Comparison of ENCODE assay signal across 26 mouse cellular contexts in genomic region chr13:96936173-96936777, GRCm38 (mm10). TPM values are rescaled to one million over a fixed set of nuclear protein-coding genes. Genes with fewer than 3 reads are reported as not detected.
DNase-seq lines count a peak whose midpoint lies in the region; ATAC-seq and TF ChIP-seq lines count a peak whose summit lies in the region.
"Had no signal": no experiment of that assay in that cellular context is flagged by ENCODE, and none has a peak within 500 bp of the region (broad histone marks: within the 10 kb centered on the region; RNA-seq: fewer than 3 reads in every experiment).

No protein-coding gene starts in this region.

- no peaks in the 10 kb centered on the region; the same call in 1 of the 2 replicates for H3K4me1 ChIP-seq in kidney, adult 2 months (ENCODE audit: control insufficient read depth, insufficient read depth, low read length)
- H3K4me1 ChIP-seq in stomach, postnatal 0 days (replicated peaks; ENCODE audit: control insufficient read depth, insufficient read depth), result no peaks in the 10 kb centered on the region
- no peaks in the 10 kb centered on the region for H3K4me1 ChIP-seq in cerebellum, adult 2 months (ENCODE audit: control insufficient read depth, insufficient read depth, low read length)
- H3K4me1 ChIP-seq: limb, embryonic 12.5 days; liver, embryonic 15.5 days; stomach, embryonic 15.5 days had no signal

- H3K4me3 ChIP-seq in kidney, adult 2 months (ENCODE audit: insufficient read depth, low read depth, low read length), result no peak overlapping the region
- no peak overlapping the region for H3K4me3 ChIP-seq in stomach, postnatal 0 days (ENCODE audit: low read depth, low read length)
- H3K4me3 ChIP-seq in cerebellum, adult 2 months (replicated peaks; ENCODE audit: insufficient read depth, low read depth, low read length), result no peak overlapping the region
- H3K4me3 ChIP-seq: forebrain, embryonic 15.5 days; hindbrain, embryonic 10.5 days; limb, embryonic 12.5 days; liver, embryonic 15.5 days; stomach, embryonic 15.5 days had no signal

- TF ChIP-seq POLR2A in kidney, adult 2 months (IDR thresholded peaks at IDR 0.05; ENCODE audit: low read depth, low read length), result no peak
- no peak for TF ChIP-seq POLR2A in cerebellum, adult 2 months (IDR thresholded peaks at IDR 0.05; ENCODE audit: borderline replicate concordance, insufficient read depth, low read length)

- no peak; the same call in 1 of the 2 replicates for TF ChIP-seq CTCF in kidney, adult 2 months (conservative IDR thresholded peaks at IDR 0.05; ENCODE audit: insufficient read depth, insufficient read length, low read depth, low read length)
- 0 out of 2 replicates have a peak, but pooled peaks have one; percentile 10 for TF ChIP-seq CTCF in stomach, postnatal 0 days (IDR thresholded peaks at IDR 0.05; ENCODE audit: low read depth)
- TF ChIP-seq CTCF in cerebellum, adult 2 months (IDR thresholded peaks at IDR 0.05; ENCODE audit: borderline replicate concordance, insufficient read depth, low read depth, low read length), result no peak

- no peaks in the 10 kb centered on the region for H3K36me3 ChIP-seq in kidney, adult 2 months (ENCODE audit: control insufficient read depth, insufficient read depth, low read length)
- H3K36me3 ChIP-seq in stomach, postnatal 0 days (ENCODE audit: control insufficient read depth, insufficient read depth, low read length), result no peaks in the 10 kb centered on the region
- H3K36me3 ChIP-seq: forebrain, embryonic 15.5 days; hindbrain, embryonic 10.5 days; limb, embryonic 12.5 days; liver, embryonic 15.5 days; stomach, embryonic 15.5 days had no signal

- no peak overlapping the region for H3K27ac ChIP-seq in kidney, adult 2 months (ENCODE audit: insufficient read depth, low read depth, low read length)
- H3K27ac ChIP-seq in stomach, postnatal 0 days (replicated peaks), result no peak overlapping the region
- no peak overlapping the region for H3K27ac ChIP-seq in cerebellum, adult 2 months (ENCODE audit: insufficient read depth, low read length)
- H3K27ac ChIP-seq: forebrain, embryonic 15.5 days; hindbrain, embryonic 10.5 days; limb, embryonic 12.5 days; liver, embryonic 15.5 days; stomach, embryonic 15.5 days had no signal

- ATAC-seq in stomach, postnatal 0 days (ENCODE audit: low FRiP score, low TSS enrichment), result no peak
- no peak for ATAC-seq in erythroid progenitor cell, adult 5-6 weeks (replicated peaks; ENCODE audit: low FRiP score, poor library complexity, severe bottlenecking)
- ATAC-seq: CD4-positive, CD25-positive, alpha-beta regulatory T cell, adult 4 months; forebrain, embryonic 15.5 days; hindbrain, embryonic 16.5 days; midbrain, embryonic 16.5 days had no signal

- H3K4me2 ChIP-seq in stomach, postnatal 0 days (replicated peaks; ENCODE audit: low read depth), result no peak overlapping the region
- H3K4me2 ChIP-seq: forebrain, embryonic 15.5 days; limb, embryonic 12.5 days; liver, embryonic 15.5 days; lung, embryonic 14.5 days; midbrain, embryonic 11.5 days; stomach, embryonic 15.5 days had no signal

- intact Hi-C loops in left cerebral cortex, postnatal 25 days (cut with DNase I), result no loop called here

- no peaks in the 10 kb centered on the region for H3K9me3 ChIP-seq in stomach, postnatal 0 days (ENCODE audit: control insufficient read depth, low read length)
- H3K9me3 ChIP-seq: forebrain, embryonic 15.5 days; hindbrain, embryonic 10.5 days; limb, embryonic 12.5 days; liver, embryonic 15.5 days; stomach, embryonic 15.5 days had no signal

- no peak for TF ChIP-seq EP300 in stomach, postnatal 0 days (optimal IDR thresholded peaks at IDR 0.05)

- peak; percentile 59 for DNase-seq in kidney, adult 2 months
- DNase-seq in kidney, adult 18-20 months, result no peak
- peak; percentile 66 for DNase-seq in gonadal fat pad, adult 2 months (ENCODE audit: low read depth)
- DNase-seq in kidney, postnatal 10 days, result peak; percentile 35
- DNase-seq in stomach, postnatal 0 days (ENCODE audit: low spot score), result no peak
- no peak for DNase-seq in cerebellum, adult 2 months
- no peak for DNase-seq in left cerebral cortex, postnatal 25 days (ENCODE audit: low spot score in 2 of 2)
- DNase-seq: cerebellum, adult 8-10 months; cerebellum, postnatal 36 days; gastrocnemius, postnatal 25 days; heart, postnatal 14 days; lung, embryonic 14.5 days; right cerebral cortex, postnatal 25 days; thymus, adult 18-20 months; thymus, postnatal 25 days had no signal

- WGBS in kidney, adult 2 months, result 21% methylated on average over 6 of the region's 6 CpGs
- WGBS in stomach, postnatal 0 days, result 56% methylated on average over 6 of the region's 6 CpGs
- WGBS in cerebellum, adult 2 months, result 75% methylated on average over 6 of the region's 6 CpGs

- H3K27me3 ChIP-seq in kidney, adult 2 months (replicated peaks; ENCODE audit: control insufficient read depth, insufficient read depth, low read length), result no peaks in the 10 kb centered on the region
- H3K27me3 ChIP-seq in stomach, postnatal 0 days (ENCODE audit: control insufficient read depth, insufficient read depth, low read length), result no peaks in the 10 kb centered on the region
- H3K27me3 ChIP-seq in cerebellum, adult 2 months (ENCODE audit: control insufficient read depth, insufficient read depth, low read length), result no peaks in the 10 kb centered on the region
- H3K27me3 ChIP-seq: forebrain, embryonic 15.5 days; limb, embryonic 12.5 days; liver, embryonic 15.5 days; stomach, embryonic 15.5 days had no signal

- H3K9ac ChIP-seq in stomach, postnatal 0 days (ENCODE audit: low read length), result no peak overlapping the region
- H3K9ac ChIP-seq: forebrain, embryonic 15.5 days; limb, embryonic 12.5 days; liver, embryonic 15.5 days; lung, embryonic 14.5 days; stomach, embryonic 15.5 days had no signal

RNA-seq across cellular contexts. Expression of gene Gcnt4, which starts 11.8 kb away (rescaled TPM):
- 1.2 and 1.3 TPM in 2 replicates for polyA plus RNA-seq in kidney, adult 2 months (2012; rRNA removed)
- 25.9 and 34.6 TPM in 2 replicates for polyA plus RNA-seq in gonadal fat pad, adult 2 months (2012; rRNA removed)
- 0.96 and 1.1 TPM in 2 replicates for polyA plus RNA-seq in stomach, postnatal 0 days (2015; fragmentation: Nextera tagmentation; extraction: Ambion mirVana)
- polyA plus RNA-seq in cerebellum, adult 2 months (2012; rRNA removed), result 1.1 and 1.9 TPM in 2 replicates
- not detected in 2 replicates for total RNA-seq in erythroid progenitor cell, adult 5-6 weeks (2015; ENCODE audit: low replicate concordance)
- not detected in 2 replicates for total RNA-seq in erythroid progenitor cell, adult 5-6 weeks (2017; ENCODE audit: low replicate concordance)
- total RNA-seq in left cerebral cortex, postnatal 25 days (2021), result 10 to 100 TPM in 1 of 2 experiments, 1 to 10 TPM in 1; 9.2 to 11.8 TPM
- total RNA-seq: neutrophil, adult 5-6 weeks had no signal
- polyA plus RNA-seq: CD4-positive, CD25-positive, alpha-beta regulatory T cell, adult 4 months had no signal

Comparison
In these comparisons a context has a peak if more than half of its experiments do, and no peak if none do; other contexts are left out.
1. DNase-seq: peak in kidney, adult 2 months (single experiment), gonadal fat pad, adult 2 months (single experiment) and kidney, postnatal 10 days (single experiment); none in kidney, adult 18-20 months (single experiment), stomach, postnatal 0 days (single experiment), cerebellum, adult 2 months (0 of 2) and left cerebral cortex, postnatal 25 days (0 of 2).